Mouse (Mus musculus) adrenal gland, postnatal 25 days (tissue): ENCODE measurements around the gene Wsb2. TPM values are rescaled to one million over a fixed set of nuclear protein-coding genes. Genes with fewer than 3 reads are reported as not detected.
"Not testable (repeated sequence)": the region's sequence is repeated elsewhere in the genome, so short reads cannot be mapped to it uniquely, and the experiment has no call there.

Experiments used
- DNase-seq: peaks from one replicate; pipeline ENCODE4 v3.0.0; 2021; ENCODE audit warnings: mixed read lengths
- long read RNA-seq: library from polyadenylated mRNA; stranded (forward); transcript quantifications from one replicate; pipeline ENCODE4 v2.0.0, GENCODE M21; 2021
- total RNA-seq: library from RNA; stranded (reverse); gene quantifications from 2 replicates; pipeline ENCODE4 v1.2.3, GENCODE M21; 2021

The Wsb2 gene
- total RNA-seq, result 124 and 135 TPM in 2 replicates
- long read RNA-seq, transcript Wsb2-202 (8 exons, 1,526 nt), result minor isoform, 7 of 309 reads
- long read RNA-seq, transcript Wsb2-201 (9 exons, 2,421 nt), result major isoform, 265 of 309 reads
- long read RNA-seq, partial matches to known transcripts, result 19 of 309 reads
- long read RNA-seq, other reads (novel, unspliced or antisense), result 14 of 309 reads

GRCm38 (mm10) chr5:117357129-117357477 is at the start of gene Wsb2:
TSS of gene Wsb2 (plus strand) at chr5:117357304.
- peak; percentile 94 for DNase-seq

GRCm38 (mm10) chr5:117307699-117308098 is 49.4 kb upstream of the Wsb2 start:
- peak; percentile 87 for DNase-seq

GRCm38 (mm10) chr5:117313420-117313819 is 43.7 kb upstream of the Wsb2 start:
- peak; percentile 66 for DNase-seq

- DNase-seq, result peak; percentile 21
These were observed 43.2 kb upstream of the Wsb2 start for GRCm38 (mm10) chr5:117313909-117314308.

GRCm38 (mm10) chr5:117314587-117315428 is 42.3 kb upstream of the Wsb2 start:
- no peak for DNase-seq

DNA sequence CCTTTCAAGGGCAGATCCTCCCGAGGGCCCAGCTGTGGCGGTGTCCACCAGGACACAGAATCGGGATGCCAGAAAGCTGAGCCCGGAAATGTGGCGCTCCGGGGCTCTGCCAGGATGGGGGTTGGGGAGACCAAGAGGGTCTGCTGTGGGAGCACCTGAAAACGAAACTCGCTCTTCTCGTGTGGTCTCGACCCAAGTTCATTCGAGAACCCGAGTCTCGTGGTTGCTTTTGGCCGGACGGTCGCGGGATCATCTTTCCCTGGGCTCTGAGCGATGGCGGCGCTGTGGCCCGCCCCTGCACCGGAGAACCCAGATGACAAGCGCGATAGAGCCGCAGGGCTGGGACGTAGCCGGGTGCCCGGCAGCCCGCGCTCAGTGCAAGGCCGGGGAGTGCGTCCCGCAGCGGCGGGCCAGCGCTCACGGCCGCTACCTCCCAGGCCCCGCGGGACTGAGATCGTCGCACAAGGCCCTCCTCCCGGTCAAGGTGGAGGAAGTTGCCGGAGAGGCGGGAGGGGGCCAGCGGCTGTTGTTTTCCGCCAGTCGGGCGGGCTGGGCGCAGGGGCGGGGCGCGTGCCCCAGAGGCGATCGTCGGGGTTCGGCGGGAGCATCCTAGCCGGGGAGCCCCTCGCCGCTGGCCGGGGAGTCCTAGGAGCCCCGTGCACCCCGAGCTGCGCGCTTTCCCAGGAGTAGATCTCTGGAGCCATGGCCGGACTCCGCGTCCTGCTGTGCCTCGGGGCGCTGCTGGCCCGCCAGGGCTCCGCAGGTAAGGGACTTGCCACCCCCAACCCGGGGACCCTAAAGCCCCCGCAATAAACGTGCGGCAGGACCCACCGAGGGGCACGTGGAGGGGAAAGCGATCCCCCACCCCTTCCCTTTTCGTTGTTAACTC is 38.1 kb upstream of the Wsb2 start, which contains the start of gene Vsig10:
TSS of gene Vsig10 (plus strand) at position 343 of the 889 bp plus-strand sequence.
- peak; percentile 81 for DNase-seq

DNA sequence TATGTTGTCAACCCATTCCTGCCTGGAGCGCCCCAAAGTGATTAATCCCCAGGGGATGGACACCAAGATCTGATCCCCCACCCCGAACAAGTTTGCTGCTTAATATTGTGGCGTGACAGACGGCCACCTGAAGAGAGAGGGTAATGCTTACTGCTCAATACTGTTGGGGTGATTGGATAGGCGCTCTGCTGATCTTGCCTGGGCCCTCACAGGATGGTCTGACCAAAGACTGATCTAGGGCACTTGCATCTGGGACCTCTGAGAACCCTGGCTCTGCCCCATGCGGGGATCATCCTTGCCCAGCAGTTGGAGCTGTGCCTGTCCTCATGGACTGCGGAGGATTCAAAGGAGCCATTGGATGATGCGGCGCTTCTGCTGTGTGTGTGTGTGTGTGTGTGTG is 33.4 kb upstream of the Wsb2 start:
- DNase-seq, result no peak

DNA sequence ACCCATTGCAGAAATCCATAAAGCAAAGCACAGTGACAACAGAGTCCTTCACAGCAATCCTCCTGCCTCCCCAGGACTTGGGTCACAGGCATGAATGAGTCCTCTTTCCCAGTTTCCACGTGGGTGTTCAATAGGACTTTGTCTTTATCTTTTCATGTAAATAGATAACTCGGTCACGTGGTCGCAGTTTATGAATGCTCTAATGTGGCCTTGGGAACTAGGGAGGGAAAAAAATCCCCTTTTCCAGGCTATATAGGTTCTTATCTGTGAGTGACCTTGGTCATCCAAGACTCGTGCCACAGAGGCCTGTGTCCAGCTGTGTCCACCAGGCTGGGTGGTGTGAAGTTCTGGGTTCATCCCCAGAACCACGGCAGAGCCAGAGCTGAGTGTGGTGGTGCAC is 30.7 kb upstream of the Wsb2 start:
- no peak for DNase-seq

DNA sequence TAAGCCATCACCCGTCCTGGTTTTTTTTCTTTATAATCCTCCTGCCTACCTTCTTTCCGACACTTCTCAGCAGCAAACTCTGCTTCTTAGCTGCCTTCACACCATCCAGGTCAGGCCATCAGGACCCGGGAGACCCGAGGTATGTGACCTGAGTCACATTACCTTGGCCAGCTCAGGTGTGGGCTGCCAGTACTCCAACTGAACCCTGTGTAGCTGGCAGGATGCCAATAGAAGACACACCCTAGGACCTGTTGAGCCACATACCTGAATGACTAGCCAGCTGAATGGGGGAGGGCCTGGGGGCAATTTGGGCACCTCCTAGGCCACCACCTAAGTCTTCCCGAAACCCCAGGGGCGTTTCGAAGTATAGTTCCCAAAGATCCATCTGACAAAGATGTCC is 26.6 kb upstream of the Wsb2 start:
- DNase-seq, result no peak

DNA sequence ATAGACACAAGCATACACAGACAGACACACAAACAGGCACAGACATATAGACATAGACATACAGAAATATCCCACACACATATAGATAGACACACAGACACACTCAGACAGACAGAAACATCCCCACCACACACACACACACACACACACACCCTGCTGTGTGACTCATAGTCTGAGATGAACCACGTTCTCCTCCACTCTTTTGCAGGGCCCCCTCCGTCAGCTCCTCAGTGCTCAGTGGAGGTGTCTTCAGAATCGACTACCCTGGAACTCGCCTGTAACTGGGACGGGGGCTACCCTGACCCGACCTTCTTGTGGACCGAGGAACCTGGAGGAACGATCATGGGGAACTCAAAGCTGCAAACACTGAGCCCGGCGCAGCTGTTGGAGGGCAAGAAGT is 19.1 kb upstream of the Wsb2 start:
- DNase-seq, result no peak

GRCm38 (mm10) chr5:117338503-117338902 is 18.6 kb upstream of the Wsb2 start:
- no peak for DNase-seq

DNA sequence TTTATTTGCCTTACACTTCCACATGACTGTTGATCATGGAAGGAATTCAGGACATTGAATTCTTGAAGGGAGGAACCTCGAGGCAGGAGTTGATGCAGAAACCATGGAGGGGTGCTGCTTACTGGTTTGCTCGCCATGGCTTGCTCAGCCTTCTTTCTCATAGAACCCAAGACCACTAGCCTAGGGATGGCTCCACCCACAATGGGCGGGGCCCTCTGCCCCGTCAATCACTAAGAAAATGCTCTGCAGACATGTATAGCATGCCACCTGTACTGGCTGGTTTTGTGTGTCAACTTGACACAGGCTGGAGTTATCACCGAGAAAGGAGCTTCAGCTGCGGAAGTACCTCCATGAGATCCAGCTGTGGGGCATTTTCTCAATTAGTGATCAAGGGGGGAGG is 17.0 kb upstream of the Wsb2 start:
- no peak for DNase-seq

DNA sequence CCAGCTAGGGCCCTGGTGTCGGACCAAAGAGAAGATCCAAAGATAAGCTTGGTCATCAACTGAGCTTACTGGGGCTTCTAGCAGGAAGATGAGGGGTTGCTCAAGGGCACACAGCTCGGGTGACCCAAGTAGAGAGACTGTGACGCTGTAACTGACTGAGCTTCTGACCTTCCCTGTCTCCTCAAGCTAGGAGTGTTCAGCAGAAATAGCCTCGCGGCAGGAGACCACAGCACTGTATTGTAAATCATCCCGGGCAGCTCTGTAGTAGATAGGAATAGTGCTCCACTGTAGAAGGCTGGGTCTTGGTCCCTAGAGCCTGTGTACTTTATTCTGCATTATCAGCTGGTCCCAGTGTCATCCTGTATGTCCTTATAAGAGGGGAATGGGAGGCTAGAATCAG is 15.2 kb upstream of the Wsb2 start:
- DNase-seq, result no peak

- DNase-seq, result not testable (repeated sequence)
These were observed 12.6 kb upstream of the Wsb2 start for GRCm38 (mm10) chr5:117344496-117344895.

DNA sequence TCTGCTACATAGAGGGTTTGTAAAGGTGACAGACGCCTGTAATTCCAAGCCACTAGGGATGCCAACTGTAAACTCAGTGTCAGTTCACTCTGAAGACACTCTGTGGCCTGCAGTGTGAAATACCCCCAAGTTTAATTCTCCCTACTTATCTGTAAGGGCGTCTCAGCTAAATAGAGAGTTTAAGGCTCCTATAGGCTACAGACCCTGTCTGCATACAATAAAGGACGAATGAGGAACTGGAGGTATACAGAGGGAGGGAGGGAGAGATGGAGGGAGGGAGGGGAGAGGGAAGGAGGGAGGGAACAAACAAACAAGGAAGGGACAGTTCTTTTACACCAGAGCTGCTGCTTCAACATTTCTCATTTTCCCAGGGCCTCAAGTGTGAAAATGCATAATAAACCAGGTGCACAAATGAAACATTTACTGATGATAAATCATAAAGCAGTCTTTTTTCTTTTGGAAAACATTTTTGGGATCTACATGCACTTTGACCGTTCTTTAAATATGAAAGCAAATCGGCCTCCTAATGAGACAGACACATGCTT is 11.6 kb upstream of the Wsb2 start:
- DNase-seq, result no peak

- no peak for DNase-seq
These were observed 10.8 kb upstream of the Wsb2 start for GRCm38 (mm10) chr5:117346281-117346680.

GRCm38 (mm10) chr5:117347011-117347410 is 10.1 kb upstream of the Wsb2 start:
- DNase-seq, result peak; percentile 43

- no peak for DNase-seq
These were observed 9.3 kb upstream of the Wsb2 start for GRCm38 (mm10) chr5:117347838-117348237.

DNA sequence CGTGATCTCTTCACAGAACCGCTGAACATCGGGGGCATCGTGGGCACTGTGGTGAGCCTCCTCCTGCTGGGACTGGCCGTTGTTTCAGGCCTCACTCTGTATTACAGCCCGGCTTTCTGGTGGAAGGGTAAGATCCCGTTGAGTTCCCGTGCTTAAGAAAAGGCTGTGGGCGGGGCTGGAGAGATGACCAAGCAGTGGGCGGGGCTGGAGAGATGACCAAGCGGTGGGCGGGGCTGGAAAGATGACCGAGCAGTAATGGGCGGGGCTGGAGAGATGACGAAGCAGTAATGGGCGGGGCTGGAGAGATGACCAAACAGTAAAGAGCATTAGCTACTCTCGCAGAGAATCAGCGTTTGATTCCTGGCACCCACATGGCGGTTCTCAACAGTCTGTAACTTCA is 8.8 kb upstream of the Wsb2 start:
- peak; percentile 75 for DNase-seq

DNA sequence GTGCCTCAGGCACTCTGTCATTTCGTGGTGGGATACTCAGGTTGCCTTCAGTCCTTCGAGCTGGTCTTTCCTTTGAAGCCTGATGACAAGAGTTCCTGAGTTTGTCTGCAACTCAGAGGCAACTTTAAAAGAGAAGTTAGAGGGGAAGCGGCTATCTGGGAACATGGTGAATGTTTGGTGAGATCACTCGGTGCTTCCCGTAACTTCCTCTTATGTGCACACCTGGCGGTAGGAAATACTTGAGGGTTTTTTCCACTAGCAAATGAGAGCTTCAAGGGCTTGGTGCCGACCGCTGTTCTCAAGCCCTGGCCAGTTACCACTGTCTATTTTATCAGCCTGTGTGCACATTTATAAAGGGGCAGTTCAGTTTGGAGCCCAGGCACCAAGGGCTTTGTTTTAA is 3.0 kb upstream of the Wsb2 start:
- DNase-seq, result no peak

DNA sequence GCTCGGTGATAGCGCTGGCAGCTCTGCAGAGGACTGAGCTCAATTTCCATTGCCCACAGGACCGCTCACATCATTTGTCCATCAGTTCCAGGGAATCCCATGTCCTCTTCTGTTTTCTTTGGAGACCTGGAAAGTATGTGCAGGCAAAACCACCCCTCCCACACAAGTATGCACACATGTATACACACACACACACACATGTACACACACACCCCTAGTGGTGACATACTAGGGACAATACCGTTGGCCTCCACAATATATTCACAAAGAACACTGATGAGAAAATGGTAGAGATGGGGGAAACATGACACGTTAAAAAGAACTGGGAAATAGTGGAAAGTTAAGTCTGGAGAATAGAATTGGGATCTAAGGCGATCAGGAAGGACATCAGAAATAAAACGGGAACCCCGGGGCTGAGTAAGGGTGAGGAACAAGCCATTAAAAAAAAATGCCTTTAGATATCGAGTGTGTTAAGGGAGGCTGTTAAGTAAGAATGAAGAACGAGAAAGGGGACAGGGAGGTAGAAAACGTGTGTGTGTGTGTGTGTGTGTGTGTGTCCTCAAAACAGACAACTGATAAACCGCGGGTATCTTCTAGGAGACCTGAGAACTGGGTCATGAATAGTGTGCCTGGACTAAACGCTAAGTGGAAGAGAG is 1.3 kb upstream of the Wsb2 start:
- DNase-seq, result no peak
